16 mouse cellular contexts compared by ENCODE assay signal in the genomic region with DNA sequence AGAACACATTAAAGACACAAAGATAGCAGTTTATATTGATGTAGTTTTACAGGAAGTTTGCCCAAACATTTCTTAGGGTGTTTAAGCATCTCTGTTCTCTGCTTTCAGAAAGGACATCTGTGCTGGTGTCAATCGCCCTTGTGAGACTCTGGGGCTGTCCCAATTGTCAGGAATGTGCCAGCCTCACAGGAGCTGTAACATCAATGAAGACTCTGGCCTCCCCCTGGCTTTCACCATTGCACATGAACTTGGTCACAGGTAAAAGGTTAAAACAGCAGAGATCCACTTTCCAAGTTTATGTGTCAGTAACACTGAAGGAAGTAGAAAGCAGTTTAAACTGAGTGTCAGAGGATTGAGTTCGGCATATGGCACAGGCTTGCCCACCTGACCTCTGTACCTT.
"Had no signal": no experiment of that assay in that cellular context is flagged by ENCODE, and none has a peak within 500 bp of the region (broad histone marks: within the 10 kb centered on the region; RNA-seq: fewer than 3 reads in every experiment).

No protein-coding gene starts in this region.

- H3K4me1 ChIP-seq: neural tube, embryonic 13.5 days; neural tube, embryonic 15.5 days; stomach, embryonic 15.5 days had no signal

- DNase-seq: retina, postnatal 1 day; right cerebral cortex, adult 18-20 months; right cerebral cortex, postnatal 14 days; right cerebral cortex, postnatal 25 days; right cerebral cortex, postnatal 4 days; spleen, adult 18-20 months; thymus, adult 18-20 months; thymus, adult 2 months; thymus, postnatal 14 days; thymus, postnatal 25 days; thymus, postnatal 36 days; thymus, postnatal 4 days had no signal

- H3K36me3 ChIP-seq: neural tube, embryonic 13.5 days; neural tube, embryonic 15.5 days; stomach, embryonic 15.5 days had no signal

- H3K27ac ChIP-seq: neural tube, embryonic 13.5 days; neural tube, embryonic 15.5 days; stomach, embryonic 15.5 days; stomach, postnatal 0 days had no signal

- H3K4me2 ChIP-seq: neural tube, embryonic 13.5 days; neural tube, embryonic 15.5 days; stomach, embryonic 15.5 days had no signal

- H3K4me3 ChIP-seq: neural tube, embryonic 13.5 days; neural tube, embryonic 15.5 days; stomach, embryonic 15.5 days had no signal

- H3K9ac ChIP-seq: neural tube, embryonic 13.5 days; neural tube, embryonic 15.5 days; stomach, embryonic 15.5 days had no signal

- H3K9me3 ChIP-seq: neural tube, embryonic 13.5 days; neural tube, embryonic 15.5 days; stomach, embryonic 15.5 days had no signal

- H3K27me3 ChIP-seq: neural tube, embryonic 13.5 days; neural tube, embryonic 15.5 days; stomach, embryonic 15.5 days had no signal
